Mouse (Mus musculus) ES-E14 (cell line): Measurements from ENCODE around the gene Vps8. TPM values are rescaled to one million over a fixed set of nuclear protein-coding genes. Genes with fewer than 3 reads are reported as not detected.

Experiments
- DNase-seq: peaks from one replicate; pipeline ENCODE4 v3.0.0-alpha.2; 2013; ENCODE audit warnings: low read depth, low spot score
- H3K27ac ChIP-seq: 2 replicates; pipeline ENCODE4 v1.5.1; 2012; ENCODE audit warnings: low read depth, mild to moderate bottlenecking, low read length, moderate library complexity, mixed read lengths; ENCODE audit not compliant: poor library complexity, insufficient read depth, severe bottlenecking
- H3K36me3 ChIP-seq: 2 replicates; pipeline ENCODE4 v1.6.1; 2012; ENCODE audit warnings: mild to moderate bottlenecking, low read length, moderate library complexity, mixed read lengths; ENCODE audit not compliant: control insufficient read depth, poor library complexity, insufficient read depth, severe bottlenecking
- H3K4me1 ChIP-seq, 2 experiments: fragments of 150-350 bp in 1 of 2; sonication (generic) in 1 of 2; 2 replicates each; pipeline ENCODE4 v1.6.1; 2012; ENCODE audit warnings: low read length in 2 of 2, mild to moderate bottlenecking in 1 of 2, mixed read lengths in 1 of 2; ENCODE audit not compliant: control insufficient read depth in 2 of 2, insufficient read depth in 2 of 2, poor library complexity in 1 of 2
- H3K4me3 ChIP-seq, 2 experiments: fragments of 150-350 bp in 1 of 2; sonication (generic) in 1 of 2; 2 replicates each; pipeline ENCODE4 v1.5.1; 2012; ENCODE audit warnings: low read length in 2 of 2, low read depth in 1 of 2, mild to moderate bottlenecking in 1 of 2, mixed read lengths in 1 of 2; ENCODE audit not compliant: insufficient read depth in 1 of 2, poor library complexity in 1 of 2, severe bottlenecking in 1 of 2
- H3K9ac ChIP-seq: 2 replicates; pipeline ENCODE4 v1.6.1; 2012; ENCODE audit warnings: low read depth, mild to moderate bottlenecking, low read length, mixed read lengths; ENCODE audit not compliant: poor library complexity, insufficient read depth, severe bottlenecking
- H3K9me3 ChIP-seq: fragments of 150-350 bp; sonication (generic); 2 replicates; pipeline ENCODE4 v1.6.1; 2012; ENCODE audit warnings: low read depth, mild to moderate bottlenecking, low read length; ENCODE audit not compliant: control insufficient read depth, insufficient read depth
- CHD2 ChIP-seq: IDR thresholded peaks from 2 replicates; pipeline ENCODE4 v1.6.1; 2014; ENCODE audit warnings: mild to moderate bottlenecking, low read depth, low read length, inconsistent platforms
- HCFC1 ChIP-seq: IDR thresholded peaks from 2 replicates; pipeline ENCODE4 v1.6.1; 2012; ENCODE audit warnings: low read length, inconsistent platforms, borderline replicate concordance; ENCODE audit not compliant: insufficient read depth
- MAFK ChIP-seq: IDR thresholded peaks from 2 replicates; pipeline ENCODE4 v1.6.1; 2014; ENCODE audit warnings: mild to moderate bottlenecking, low read depth, low read length, inconsistent platforms; ENCODE audit not compliant: insufficient read depth
- ZC3H11A ChIP-seq: IDR thresholded peaks from 2 replicates; pipeline ENCODE4 v1.6.1; 2012; ENCODE audit warnings: low read depth, mild to moderate bottlenecking, inconsistent platforms, low read length, borderline replicate concordance
- ZNF384 ChIP-seq: IDR thresholded peaks from 2 replicates; pipeline ENCODE4 v1.6.1; 2012; ENCODE audit warnings: low read depth, low read length, inconsistent platforms
- in situ Hi-C, 2 experiments: fragments of 600-800 bp; cut with MboI; formaldehyde crosslinking; loops; one replicate each; pipeline ENCODE4 v1.15.1; 2025; ENCODE audit warnings: low sequenced_read_pairs in 2 of 2, inconsistent platforms in 1 of 2; ENCODE audit not compliant: unreplicated experiment in 2 of 2
- total RNA-seq: library from RNA; depleted of rRNA; stranded (reverse); fragments of 300-350 nt; gene quantifications from 2 replicates; pipeline ENCODE4 v1.2.3, GENCODE M21; 2012; rRNA removed

Gene Vps8
- total RNA-seq, 1 experiment: 12.5 TPM

DNA sequence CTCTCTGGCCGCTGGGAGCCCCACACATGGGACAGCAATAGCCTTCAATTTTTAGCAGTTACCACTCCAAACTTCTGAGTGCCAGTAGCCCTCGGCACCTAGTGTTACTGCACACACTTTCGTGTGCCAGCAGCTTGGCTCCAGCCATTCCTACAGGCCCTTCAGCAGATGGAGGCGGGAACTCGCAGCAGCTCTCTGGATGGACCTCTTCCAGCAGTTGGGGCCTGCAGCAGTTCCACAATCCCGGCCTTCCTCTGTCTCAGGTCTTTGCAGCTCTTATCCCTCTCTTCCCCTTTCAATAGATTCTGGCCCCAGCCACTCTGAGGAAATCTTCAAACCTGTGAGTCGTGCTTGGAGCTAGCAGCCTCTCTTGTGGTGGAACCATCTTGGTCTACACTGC lies 253.9 kb downstream of the Vps8 start:
- no peak for DNase-seq
- Histone ChIP-seq H3K4me3 (no peak overlapping the region), H3K36me3 (no peaks in the 10 kb centered on the region), H3K4me1 (no peaks in the 10 kb centered on the region), H3K9ac (no peak overlapping the region), H3K27ac (no peak overlapping the region), H3K9me3 (no peaks in the 10 kb centered on the region)
- TF ChIP-seq MAFK (no peak), HCFC1 (no peak), ZNF384 (no peak), CHD2 (no peak), ZC3H11A (no peak)
- in situ Hi-C loops: no loop called here

DNA sequence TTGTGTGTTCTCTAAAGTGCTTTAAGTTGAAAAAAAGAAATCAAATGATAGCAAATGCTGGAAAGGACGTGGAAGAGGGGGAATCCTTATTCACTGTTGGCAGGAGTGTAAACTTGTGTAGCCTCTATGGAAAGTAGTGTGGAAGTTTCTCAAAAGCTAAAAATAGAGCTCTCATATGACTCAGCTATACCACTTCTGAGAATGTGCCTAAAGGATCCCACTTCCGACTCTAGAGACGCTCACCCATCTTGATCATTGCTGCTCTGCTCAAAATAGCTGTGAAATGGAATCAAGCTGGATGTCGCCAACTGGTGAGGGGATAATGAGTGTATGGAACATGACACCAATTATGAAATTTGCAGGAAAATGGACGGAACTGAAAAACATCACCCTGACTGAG lies 264.5 kb downstream of the Vps8 start:
- Histone ChIP-seq H3K9ac (no peak overlapping the region), H3K9me3 (no peaks in the 10 kb centered on the region), H3K4me3 (no peak overlapping the region), H3K27ac (no peak overlapping the region), H3K36me3 (no peaks in the 10 kb centered on the region), H3K4me1 (0 out of 4 replicates have a peak, but pooled peaks cover 0 to 2% of the 10 kb centered on the region in 2 experiments)
- DNase-seq: no peak
- no peak for TF ChIP-seq ZNF384
- TF ChIP-seq ZC3H11A: no peak
- TF ChIP-seq MAFK: no peak
- no peak for TF ChIP-seq HCFC1
- TF ChIP-seq CHD2: no peak
- in situ Hi-C loops: no loop called here

DNA sequence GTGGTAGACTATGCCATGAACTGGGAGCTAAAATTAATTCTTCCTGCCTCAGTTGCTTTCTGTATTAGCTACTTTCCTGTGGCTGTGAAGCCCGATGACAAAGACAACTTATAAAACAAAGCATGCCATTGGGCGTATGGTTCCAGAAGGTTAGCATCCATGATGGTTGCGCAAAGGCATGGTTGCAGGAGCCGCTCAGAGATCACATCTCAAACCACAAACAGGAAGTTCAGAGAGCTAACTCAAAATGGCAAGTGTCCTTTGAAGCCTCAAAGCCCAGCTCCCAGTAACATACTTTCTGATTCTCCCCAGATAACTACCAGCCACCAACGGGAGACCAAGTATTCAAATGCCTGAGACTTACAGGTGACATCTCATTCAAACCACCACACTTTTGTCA lies 266.2 kb downstream of the Vps8 start:
- TF ChIP-seq ZC3H11A: no peak
- no peak for TF ChIP-seq ZNF384
- no peak for TF ChIP-seq CHD2
- TF ChIP-seq MAFK: no peak
- TF ChIP-seq HCFC1: no peak
- Histone ChIP-seq H3K27ac (no peak overlapping the region), H3K4me3 (no peak overlapping the region), H3K36me3 (no peaks in the 10 kb centered on the region), H3K9ac (no peak overlapping the region), H3K9me3 (no peaks in the 10 kb centered on the region), H3K4me1 (peaks cover 0 to 2% of the 10 kb centered on the region in 2 experiments; a peak in 1 of 4 replicates)
- no peak for DNase-seq
- in situ Hi-C loops: no loop called here

DNA sequence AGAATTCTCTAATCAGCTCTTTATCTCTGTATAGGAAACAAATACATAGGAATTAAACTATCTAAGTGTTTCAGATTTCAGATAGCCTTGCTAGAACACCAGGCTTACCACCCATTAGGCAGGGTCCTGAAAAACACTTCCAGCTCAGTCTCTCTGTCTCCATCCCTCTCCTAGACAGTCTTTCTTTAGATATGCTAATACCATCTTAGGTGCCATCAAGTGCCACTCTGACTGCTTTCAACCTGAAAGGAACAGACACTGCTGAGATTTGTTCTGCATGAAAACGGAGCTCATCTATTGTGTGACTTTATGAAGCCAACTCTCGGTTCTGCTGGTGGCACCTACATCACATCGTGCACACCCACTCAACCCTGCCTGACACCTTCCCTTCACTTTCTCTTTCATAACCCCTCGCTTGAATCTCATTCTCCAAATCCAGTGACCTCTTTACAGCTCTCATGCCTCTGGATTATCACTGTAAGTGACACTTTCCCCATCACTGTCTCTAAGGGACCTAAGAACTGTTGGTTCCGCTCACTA lies 267.4 kb downstream of the Vps8 start:
- H3K27ac ChIP-seq: no peak overlapping the region
- H3K9me3 ChIP-seq: no peaks in the 10 kb centered on the region
- in situ Hi-C loops: no loop called here
- H3K36me3 ChIP-seq: no peaks in the 10 kb centered on the region
- H3K9ac ChIP-seq: no peak overlapping the region
- DNase-seq: no peak
- TF ChIP-seq ZC3H11A: no peak
- no peak for TF ChIP-seq MAFK
- TF ChIP-seq CHD2: no peak
- H3K4me3 ChIP-seq: no peak overlapping the region
- H3K4me1 ChIP-seq: peaks cover 0 to 6% of the 10 kb centered on the region in 2 experiments; a peak in 2 of 4 replicates

DNA sequence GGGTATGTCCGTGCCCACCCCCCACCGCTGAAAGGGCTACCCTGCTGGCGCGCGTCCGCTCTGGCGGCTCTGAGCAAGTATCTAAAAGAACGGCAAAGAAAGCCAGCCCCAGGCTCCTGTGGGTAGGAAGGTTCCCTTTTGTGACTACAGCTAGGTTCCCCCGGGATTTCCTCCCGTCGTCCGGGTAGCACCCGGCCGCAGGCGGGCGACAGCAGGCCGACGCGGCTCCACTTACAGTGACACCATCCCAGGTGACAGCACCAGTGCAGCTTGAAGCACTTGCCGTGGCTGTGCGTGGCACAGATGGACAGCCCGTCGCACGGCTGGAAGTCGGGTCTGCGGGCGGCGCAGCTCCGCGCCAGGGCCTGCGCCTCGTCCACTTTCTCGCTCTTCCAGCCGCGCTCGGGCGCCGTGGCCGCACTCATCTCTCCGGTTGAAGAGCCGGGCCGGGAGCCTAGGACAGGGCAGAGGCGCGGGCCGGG lies 271.1 kb downstream of the Vps8 start:
- H3K36me3 ChIP-seq: no peaks in the 10 kb centered on the region
- H3K27ac ChIP-seq: no peak overlapping the region
- in situ Hi-C loops: no loop called here
- H3K4me3 ChIP-seq: peak overlapping the region; percentile 67 to 80
- TF ChIP-seq CHD2 (no peak), MAFK (no peak), HCFC1 (no peak), ZC3H11A (no peak), ZNF384 (no peak)
- peak overlapping the region; percentile 58 for H3K9ac ChIP-seq
- no peaks in the 10 kb centered on the region for H3K9me3 ChIP-seq
- no peak for DNase-seq
- peaks cover 0 to 6% of the 10 kb centered on the region in 2 experiments; a peak in 3 of 4 replicates for H3K4me1 ChIP-seq

Other genes with a start within 250 kb of the Vps8 start
- gene Ephb3, start 218.4 kb upstream of the Vps8 start, total RNA-seq: 24.9 and 49.0 TPM in 2 replicates